Mouse (Mus musculus) forebrain, postnatal 0 days (tissue): ENCODE results near the gene Taf5. TPM values are rescaled to one million over a fixed set of nuclear protein-coding genes. Genes with fewer than 3 reads are reported as not detected.

ENCODE experiments used
- ATAC-seq: fragments of 200-750 bp; cut with Nextera tagmentation; 2 replicates; pipeline ENCODE4 v1.8.0; 2017; ENCODE audit warnings: mild to moderate bottlenecking, moderate library complexity
- DNase-seq: peaks from one replicate; pipeline ENCODE4 v3.0.0-alpha.2; 2015
- H3K27ac ChIP-seq: fragments of 300-500 bp; sonication (generic); 2 replicates; pipeline ENCODE4 v1.5.1; 2014; ENCODE audit warnings: low read depth, mild to moderate bottlenecking, antibody characterized with exemption, low read length, moderate library complexity, mixed read lengths
- H3K27me3 ChIP-seq: fragments of 300-500 bp; sonication (generic); 2 replicates; pipeline ENCODE4 v1.6.1; 2014; ENCODE audit warnings: mild to moderate bottlenecking, low read length, mixed read lengths; ENCODE audit not compliant: insufficient read depth
- H3K36me3 ChIP-seq: fragments of 300-500 bp; sonication (generic); 2 replicates; pipeline ENCODE4 v1.6.1; 2014; ENCODE audit warnings: mild to moderate bottlenecking, moderate library complexity; ENCODE audit not compliant: insufficient read depth
- H3K4me1 ChIP-seq: fragments of 300-500 bp; sonication (generic); 2 replicates; pipeline ENCODE4 v1.6.1; 2014; ENCODE audit warnings: antibody characterized with exemption; ENCODE audit not compliant: insufficient read depth
- H3K4me2 ChIP-seq: fragments of 300-500 bp; sonication (generic); 2 replicates; pipeline ENCODE4 v1.6.1; 2014; ENCODE audit warnings: low read depth, mild to moderate bottlenecking, moderate library complexity
- H3K4me3 ChIP-seq: fragments of 300-500 bp; sonication (generic); 2 replicates; pipeline ENCODE4 v1.5.1; 2014; ENCODE audit warnings: low read depth, low read length, mixed read lengths
- H3K9ac ChIP-seq: fragments of 300-500 bp; sonication (generic); 2 replicates; pipeline ENCODE4 v1.6.1; 2014; ENCODE audit warnings: mild to moderate bottlenecking
- H3K9me3 ChIP-seq: fragments of 300-500 bp; sonication (generic); 2 replicates; pipeline ENCODE4 v1.6.1; 2016; ENCODE audit warnings: low read length
- CTCF ChIP-seq: sonication (generic); IDR thresholded peaks from 2 replicates; pipeline ENCODE4 v1.5.1; 2016; ENCODE audit warnings: antibody characterized with exemption, control low read depth, low read depth
- WGBS: fragments of 180-500 bp; shearing (Covaris S2); extraction: QIAGEN DNeasy Blood & Tissue Kit; methylation state at CpG from one replicate; pipeline ENCODE4 v1.1.7; 2014; 5-methylcytosine and 5-hydroxymethylcytosine counted together
- polyA plus RNA-seq: library from polyadenylated mRNA; unstranded; fragments of >200 nt; fragmentation: Nextera tagmentation; extraction: Ambion mirVana; gene quantifications from 2 replicates; pipeline ENCODE4 v1.2.1, GENCODE M21; 2015
- total RNA-seq: library from RNA; depleted of rRNA; stranded (reverse); fragments of >200 nt; gene quantifications from 2 replicates; pipeline ENCODE4 v1.2.3, GENCODE M21; 2014; rRNA removed

The Taf5 gene
- 12.9 and 16.0 TPM in 2 replicates for total RNA-seq
- 3.0 and 3.6 TPM in 2 replicates for polyA plus RNA-seq

DNA sequence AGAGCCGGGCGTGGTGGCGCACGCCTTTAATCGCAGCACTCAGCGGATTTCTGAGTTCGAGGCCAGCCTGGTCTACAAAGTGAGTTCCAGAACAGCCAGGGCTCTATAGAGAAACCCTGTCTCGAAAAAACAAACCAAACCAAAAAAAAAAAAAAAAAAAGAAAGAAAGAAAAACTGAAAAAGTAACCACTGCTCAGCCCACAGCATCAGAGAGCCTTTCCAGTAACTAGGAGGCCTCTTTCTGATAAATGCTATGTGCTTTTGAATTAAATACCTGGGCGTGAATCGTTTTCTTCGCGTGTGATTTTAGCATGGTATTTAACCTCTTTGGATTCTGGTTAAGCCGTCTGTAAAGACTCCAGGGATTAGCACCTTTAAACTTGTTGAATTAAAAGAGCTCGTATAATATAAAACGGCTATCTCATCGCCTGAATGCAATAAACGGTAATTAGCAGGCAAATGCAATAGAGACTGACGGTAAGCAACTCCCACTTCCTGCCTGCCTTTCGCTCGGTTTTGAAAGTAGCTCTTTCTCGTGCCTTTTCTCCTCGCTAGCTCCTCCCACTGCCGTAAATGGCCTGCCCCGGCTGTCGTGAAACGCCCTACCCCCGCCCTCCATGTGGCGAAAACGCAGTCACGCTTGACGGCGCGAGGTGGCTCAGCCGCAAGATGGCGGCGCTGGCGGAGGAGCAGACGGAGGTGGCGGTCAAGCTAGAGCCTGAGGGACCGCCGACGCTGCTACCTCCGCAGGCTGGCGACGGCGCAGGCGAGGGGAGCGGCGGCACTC is at the start of gene Taf5:
TSS of gene Taf5 (plus strand) at position 651 of the 787 bp plus-strand sequence.
- ATAC-seq = peak; percentile 81
- Histone ChIP-seq H3K4me3 (peak within 1 kb of the TSS; percentile 92), H3K36me3 (peaks cover 12% of the 10 kb centered on the region; the same call in 1 of the 2 replicates), H3K27me3 (no peaks in the 10 kb centered on the region), H3K4me1 (peaks cover 3% of the 10 kb centered on the region; the same call in 1 of the 2 replicates), H3K4me2 (peak within 1 kb of the TSS; percentile 59), H3K27ac (peak within 1 kb of the TSS; percentile 92), H3K9me3 (no peaks in the 10 kb centered on the region), H3K9ac (peak within 1 kb of the TSS; percentile 78)
- TF ChIP-seq CTCF = peak; percentile 41
- peak; percentile 98 for DNase-seq
- WGBS = 10% methylated on average over 49 of the region's 49 CpGs

DNA sequence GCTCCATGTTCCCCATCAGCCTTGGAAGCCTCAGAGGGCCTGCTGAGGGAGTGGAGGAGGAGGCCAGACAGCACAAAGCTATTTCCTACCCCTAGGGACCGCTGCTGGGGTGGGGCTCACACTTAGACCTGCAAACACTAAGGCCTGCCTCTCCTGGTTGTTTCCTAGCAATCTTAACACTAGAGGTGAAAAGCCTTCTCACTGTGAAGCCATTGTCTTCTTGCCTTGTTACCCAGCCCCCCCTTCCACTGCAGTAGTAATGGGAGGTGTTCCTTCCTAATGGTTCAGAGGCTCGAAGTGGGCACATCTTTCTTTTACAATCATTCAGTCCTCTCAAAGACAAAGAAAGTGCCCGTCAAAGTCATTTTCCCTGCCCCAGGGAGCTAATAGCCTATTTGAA is 49.7 kb upstream of the Taf5 start:
- H3K27ac ChIP-seq = peak overlapping the region; percentile 73
- H3K4me2 ChIP-seq = peak overlapping the region; percentile 66
- no peaks in the 10 kb centered on the region for H3K9me3 ChIP-seq
- no peaks in the 10 kb centered on the region for H3K27me3 ChIP-seq
- peak overlapping the region; percentile 96 for H3K9ac ChIP-seq
- no peak for TF ChIP-seq CTCF
- no peak for ATAC-seq
- H3K4me1 ChIP-seq = peaks cover 4% of the 10 kb centered on the region; the same call in 1 of the 2 replicates
- DNase-seq = no peak
- peaks cover 18% of the 10 kb centered on the region for H3K36me3 ChIP-seq
- 1% methylated on average over 3 of the region's 3 CpGs for WGBS
- peak overlapping the region; percentile 88 for H3K4me3 ChIP-seq

DNA sequence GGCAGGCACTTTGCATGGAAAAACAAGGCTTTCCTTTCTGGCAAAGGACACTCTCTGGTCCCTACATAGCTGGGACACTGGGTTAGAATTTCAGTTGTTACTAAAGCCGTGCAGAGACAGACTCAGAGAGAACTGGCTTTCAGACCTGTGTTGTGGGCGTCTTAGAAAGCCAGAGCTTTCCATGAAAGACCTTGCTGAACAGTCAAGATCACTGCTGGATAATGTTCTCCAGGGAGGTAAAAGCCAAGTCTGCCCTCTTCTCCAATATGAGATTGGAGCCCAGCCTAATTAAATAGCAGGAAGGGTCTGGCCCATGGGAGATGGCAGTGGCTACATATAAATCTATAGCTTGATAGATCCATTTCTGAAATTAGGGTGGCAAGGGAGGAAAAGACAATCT is 49.2 kb upstream of the Taf5 start:
- 14% methylated on average over 2 of the region's 2 CpGs for WGBS
- peak overlapping the region; percentile 96 for H3K9ac ChIP-seq

DNA sequence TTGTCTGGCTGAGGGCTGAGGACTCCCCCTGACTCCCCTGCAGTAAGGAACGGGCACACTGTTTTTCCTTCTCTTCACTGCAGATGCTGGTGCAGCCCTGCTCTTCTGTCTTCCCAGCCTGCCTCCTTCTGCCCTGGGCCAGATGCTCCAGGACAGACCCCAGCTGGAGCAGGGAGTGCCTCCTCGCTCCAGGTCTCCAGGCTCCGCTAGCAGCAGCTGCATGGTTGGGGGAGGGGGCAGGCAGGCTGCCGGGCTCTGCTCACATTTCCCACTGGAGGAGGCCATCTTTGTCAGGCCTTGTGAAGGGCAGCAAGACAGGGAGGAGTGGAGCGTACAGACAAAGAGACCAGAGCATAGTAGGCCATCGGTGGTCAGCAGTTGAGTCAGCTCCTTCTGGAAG is 48.2 kb upstream of the Taf5 start:
- H3K36me3 ChIP-seq = peaks cover 31% of the 10 kb centered on the region
- H3K27me3 ChIP-seq = no peaks in the 10 kb centered on the region
- no peak overlapping the region for H3K27ac ChIP-seq
- H3K4me3 ChIP-seq = peak overlapping the region; percentile 88
- no peak for TF ChIP-seq CTCF
- WGBS = 21% methylated on average over 6 of the region's 6 CpGs
- ATAC-seq (no peak), DNase-seq (no peak)
- H3K4me2 ChIP-seq = peak overlapping the region; percentile 66
- H3K9ac ChIP-seq = peak overlapping the region; percentile 22; the same call in 1 of the 2 replicates
- 0 out of 2 replicates have a peak, but pooled peaks cover 4% of the 10 kb centered on the region for H3K4me1 ChIP-seq
- no peaks in the 10 kb centered on the region for H3K9me3 ChIP-seq

More for the DNA sequence above, 49.2 kb upstream of the Taf5 start:
- peak overlapping the region; percentile 88 for H3K4me3 ChIP-seq
- TF ChIP-seq CTCF = no peak
- 0 out of 2 replicates have a peak overlapping the region, but pooled peaks have one; percentile 73 for H3K27ac ChIP-seq
- H3K4me1 ChIP-seq = 0 out of 2 replicates have a peak, but pooled peaks cover 4% of the 10 kb centered on the region
- peaks cover 23% of the 10 kb centered on the region for H3K36me3 ChIP-seq
- H3K9me3 ChIP-seq = no peaks in the 10 kb centered on the region
- peak overlapping the region; percentile 66 for H3K4me2 ChIP-seq
- H3K27me3 ChIP-seq = no peaks in the 10 kb centered on the region
- no peak for DNase-seq
- no peak for ATAC-seq

DNA sequence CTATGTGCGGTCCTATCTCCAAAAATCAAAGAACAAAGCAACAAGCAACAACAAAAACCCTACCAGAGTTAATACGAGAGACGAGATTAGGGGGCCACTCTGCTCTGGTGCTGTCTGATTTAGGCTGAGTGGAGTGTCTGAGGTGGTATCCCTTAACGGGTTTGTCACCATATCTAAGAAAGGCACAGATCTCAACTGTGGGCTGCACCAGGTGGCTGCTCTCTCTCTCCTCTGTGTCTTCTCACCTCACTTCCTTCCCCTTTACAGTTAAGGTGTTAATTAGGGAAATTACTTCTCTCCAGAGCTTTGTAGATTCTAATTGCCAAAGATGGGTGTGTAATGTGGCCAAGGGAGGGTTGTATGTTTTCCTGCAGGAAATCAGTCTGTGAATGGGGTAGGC is 44.8 kb upstream of the Taf5 start:
- TF ChIP-seq CTCF = no peak
- Histone ChIP-seq H3K4me2 (no peak overlapping the region), H3K27ac (no peak overlapping the region), H3K27me3 (no peaks in the 10 kb centered on the region), H3K36me3 (peaks cover 46% of the 10 kb centered on the region), H3K4me1 (0 out of 2 replicates have a peak, but pooled peaks cover 4% of the 10 kb centered on the region), H3K9ac (no peak overlapping the region), H3K4me3 (no peak overlapping the region), H3K9me3 (no peaks in the 10 kb centered on the region)
- 90% methylated on average over 4 of the region's 4 CpGs for WGBS
- DNase-seq = no peak
- ATAC-seq = no peak

DNA sequence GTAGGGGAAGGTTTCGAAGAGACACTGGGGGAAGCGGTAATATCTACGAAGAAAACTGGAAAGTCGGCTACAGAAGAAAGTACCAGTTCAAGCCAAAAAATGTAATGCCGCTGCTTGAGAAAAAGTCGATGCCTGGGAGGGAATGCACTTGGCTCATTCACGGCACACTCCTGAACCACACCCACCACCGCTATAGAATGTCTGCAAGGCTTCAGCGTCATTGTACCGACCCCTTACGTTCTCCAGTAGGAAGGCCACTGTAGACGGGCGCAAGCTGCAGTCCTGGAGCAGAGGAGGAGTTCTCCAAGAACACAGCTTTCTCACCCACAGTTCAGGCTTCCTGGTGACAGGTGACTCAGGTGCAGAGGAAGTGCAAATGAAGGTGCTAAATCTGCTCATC is 44.0 kb upstream of the Taf5 start:
- no peaks in the 10 kb centered on the region for H3K4me1 ChIP-seq
- H3K9ac ChIP-seq = no peak overlapping the region
- DNase-seq (no peak), ATAC-seq (no peak)
- H3K27me3 ChIP-seq = no peaks in the 10 kb centered on the region
- peaks cover 46% of the 10 kb centered on the region for H3K36me3 ChIP-seq
- TF ChIP-seq CTCF = no peak
- no peaks in the 10 kb centered on the region for H3K9me3 ChIP-seq
- no peak overlapping the region for H3K4me2 ChIP-seq
- WGBS = 88% methylated on average over 13 of the region's 13 CpGs
- no peak overlapping the region for H3K27ac ChIP-seq
- H3K4me3 ChIP-seq = no peak overlapping the region

DNA sequence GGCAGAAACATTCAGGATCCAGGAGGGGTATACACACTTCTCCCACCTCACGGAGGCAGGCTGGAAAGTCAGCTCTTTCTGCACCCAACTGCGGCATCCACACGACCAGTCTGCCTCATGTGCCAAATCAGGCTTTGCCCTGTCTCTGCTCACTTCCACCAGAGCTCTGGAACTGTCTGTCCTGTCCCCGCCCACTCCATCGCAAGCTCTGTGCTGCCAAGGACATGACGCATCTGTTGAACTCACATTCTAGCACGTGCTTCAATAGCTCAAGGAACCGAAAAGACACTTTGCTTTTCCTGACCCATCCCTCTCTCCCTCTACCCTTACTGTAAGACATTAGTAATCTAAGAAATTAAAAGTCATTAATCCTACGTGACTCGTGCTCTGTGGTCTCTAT is 42.6 kb upstream of the Taf5 start:
- no peak for TF ChIP-seq CTCF
- Histone ChIP-seq H3K9me3 (no peaks in the 10 kb centered on the region), H3K9ac (no peak overlapping the region), H3K27ac (no peak overlapping the region), H3K27me3 (no peaks in the 10 kb centered on the region), H3K4me2 (no peak overlapping the region), H3K36me3 (peaks cover 46% of the 10 kb centered on the region), H3K4me1 (no peaks in the 10 kb centered on the region), H3K4me3 (no peak overlapping the region)
- 84% methylated on average over 10 of the region's 10 CpGs for WGBS
- ATAC-seq (no peak), DNase-seq (no peak)
